Mouse (Mus musculus) thymus, adult 18-20 months (tissue): Measurements from ENCODE around the gene Cox4i1.

ENCODE experiments used
- DNase-seq, 2 experiments: peaks; one replicate each; pipeline ENCODE4 v3.0.0; 2022; ENCODE audit warnings: mixed read lengths in 2 of 2

Gene Cox4i1

GRCm38 (mm10) chr8:120697154-120697978, 29.3 kb downstream of the Cox4i1 start:
- peak; percentile 72 to 79 for DNase-seq

- no peak for DNase-seq
Measured at GRCm38 (mm10) chr8:120697979-120698272, 29.9 kb downstream of the Cox4i1 start.

- no peak for DNase-seq
Measured at GRCm38 (mm10) chr8:120698426-120698825, 30.4 kb downstream of the Cox4i1 start.

DNA sequence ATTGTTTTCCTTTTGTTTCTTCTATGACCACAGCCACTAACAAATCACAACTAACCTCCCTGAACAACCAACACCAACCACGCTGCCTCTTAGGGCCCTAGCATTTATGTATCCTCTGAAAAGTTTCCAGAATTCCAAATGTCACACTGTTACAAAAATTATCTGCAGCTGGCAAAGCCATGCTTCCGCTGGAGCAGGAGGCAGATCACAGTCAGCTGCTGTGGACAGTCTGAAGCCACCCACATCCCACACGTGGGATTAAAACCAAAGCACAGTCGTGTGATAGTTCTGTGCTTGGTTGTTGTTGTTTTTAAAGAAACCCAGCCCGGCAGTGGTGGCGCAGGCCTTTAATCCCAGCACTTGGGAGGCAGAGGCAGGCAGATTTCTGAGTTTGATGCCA, 31.1 kb downstream of the Cox4i1 start:
- no peak for DNase-seq

DNA sequence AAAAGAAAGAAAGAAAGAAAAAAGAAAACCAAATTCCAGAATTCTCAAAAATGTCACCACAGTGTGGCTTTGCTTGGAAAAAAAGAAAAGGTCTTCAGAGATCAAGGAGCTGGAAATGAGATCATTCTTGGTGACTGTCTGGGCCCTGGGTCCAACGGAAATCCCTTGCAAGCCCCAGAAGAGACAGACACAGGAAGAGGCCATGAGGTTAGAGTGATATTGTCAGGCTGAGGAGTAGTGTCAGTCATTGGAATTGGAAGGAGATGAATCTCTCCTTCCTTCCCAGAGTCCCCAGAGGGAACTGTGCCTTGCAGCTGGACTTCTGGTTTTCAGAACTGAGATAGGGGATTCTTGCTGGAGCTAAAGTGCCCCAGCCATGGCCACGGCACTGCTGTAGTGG, 31.5 kb downstream of the Cox4i1 start:
- DNase-seq: no peak

DNA sequence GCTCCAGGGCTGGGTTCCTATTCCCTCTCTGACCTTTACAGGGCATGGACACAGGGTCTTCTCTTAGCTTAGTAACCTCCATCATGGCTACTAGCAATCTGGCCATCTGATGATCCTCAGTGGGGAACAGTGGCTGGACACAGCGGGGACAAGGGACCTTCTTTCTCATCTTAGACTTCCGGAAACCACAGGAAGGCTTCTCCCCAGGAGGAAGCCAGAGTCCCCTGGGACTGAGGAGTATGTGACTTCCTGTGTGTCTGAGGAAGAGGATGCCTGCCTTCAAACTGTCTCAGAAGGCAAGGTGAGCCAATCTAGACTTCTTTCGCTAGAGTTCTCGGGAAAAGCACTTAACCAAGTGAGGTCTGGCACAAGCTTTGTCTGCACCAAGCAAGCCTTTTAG, 32.0 kb downstream of the Cox4i1 start:
- DNase-seq: no peak

- peak; percentile 75 to 86 for DNase-seq
Measured at GRCm38 (mm10) chr8:120701758-120702465, 33.9 kb downstream of the Cox4i1 start.

DNA sequence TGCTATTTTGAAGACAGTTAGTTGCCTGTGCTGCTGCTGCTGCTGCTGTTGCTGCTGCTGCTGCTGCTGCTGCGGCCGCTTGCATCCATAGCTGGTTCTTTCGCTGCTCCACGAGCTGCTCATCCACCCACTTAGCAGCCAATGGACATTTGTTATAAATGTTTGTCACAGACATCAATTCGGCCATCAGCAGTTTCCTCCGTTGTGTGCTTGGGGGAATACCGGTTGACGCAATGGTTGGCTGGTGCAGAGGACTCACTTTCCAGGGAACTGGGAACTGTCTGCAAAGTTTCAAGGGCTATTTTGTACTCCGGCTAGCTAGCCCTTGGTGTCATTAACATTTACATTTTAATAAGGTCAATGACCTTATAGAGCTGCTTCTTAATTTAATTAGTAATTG, 36.2 kb downstream of the Cox4i1 start:
- no peak for DNase-seq

- DNase-seq: no peak
Measured at GRCm38 (mm10) chr8:120705163-120705562, 37.1 kb downstream of the Cox4i1 start.

DNA sequence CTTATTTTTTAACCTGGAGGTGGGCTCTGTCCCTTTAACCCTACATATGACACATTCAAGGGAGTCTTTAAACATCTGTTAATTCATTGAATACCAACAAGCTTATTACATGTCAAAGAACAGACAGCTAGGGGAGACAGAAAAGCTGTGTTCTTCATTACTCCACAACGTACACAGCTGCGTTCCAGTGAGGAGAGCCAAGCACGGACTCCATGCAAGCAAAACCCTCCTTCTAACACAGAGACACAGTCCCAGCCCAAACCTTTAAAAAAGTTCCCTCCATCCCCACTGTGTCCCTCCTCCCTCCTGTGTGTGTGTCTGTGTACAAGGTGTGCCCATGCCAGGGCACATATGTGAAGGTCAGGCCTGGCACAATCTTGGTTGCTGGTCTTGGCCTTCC, 38.2 kb downstream of the Cox4i1 start:
- no peak for DNase-seq

DNA sequence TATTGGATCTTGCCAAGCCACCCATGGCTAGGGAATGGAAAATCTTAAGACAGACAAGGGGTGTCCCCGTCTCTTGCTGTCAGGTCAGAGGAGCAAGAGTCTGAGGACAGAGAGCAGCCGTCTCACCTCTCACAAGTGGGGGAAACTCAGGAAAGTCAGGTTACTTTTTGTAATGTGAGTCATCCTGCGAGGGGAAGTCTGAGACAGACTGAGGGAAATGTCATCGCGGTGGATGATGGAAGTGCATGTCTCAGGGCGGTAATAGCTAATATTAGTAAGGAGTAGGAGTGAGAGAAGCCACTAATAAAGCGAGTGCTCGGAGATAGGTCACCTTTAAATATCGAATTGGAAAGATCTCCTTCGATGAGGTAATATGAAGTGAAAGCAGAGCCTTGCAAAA, 41.2 kb downstream of the Cox4i1 start:
- no peak for DNase-seq

- DNase-seq: no peak
Measured at GRCm38 (mm10) chr8:120715200-120715599, 47.2 kb downstream of the Cox4i1 start.

- no peak for DNase-seq
Measured at GRCm38 (mm10) chr8:120715996-120716680, 48.1 kb downstream of the Cox4i1 start.

DNA sequence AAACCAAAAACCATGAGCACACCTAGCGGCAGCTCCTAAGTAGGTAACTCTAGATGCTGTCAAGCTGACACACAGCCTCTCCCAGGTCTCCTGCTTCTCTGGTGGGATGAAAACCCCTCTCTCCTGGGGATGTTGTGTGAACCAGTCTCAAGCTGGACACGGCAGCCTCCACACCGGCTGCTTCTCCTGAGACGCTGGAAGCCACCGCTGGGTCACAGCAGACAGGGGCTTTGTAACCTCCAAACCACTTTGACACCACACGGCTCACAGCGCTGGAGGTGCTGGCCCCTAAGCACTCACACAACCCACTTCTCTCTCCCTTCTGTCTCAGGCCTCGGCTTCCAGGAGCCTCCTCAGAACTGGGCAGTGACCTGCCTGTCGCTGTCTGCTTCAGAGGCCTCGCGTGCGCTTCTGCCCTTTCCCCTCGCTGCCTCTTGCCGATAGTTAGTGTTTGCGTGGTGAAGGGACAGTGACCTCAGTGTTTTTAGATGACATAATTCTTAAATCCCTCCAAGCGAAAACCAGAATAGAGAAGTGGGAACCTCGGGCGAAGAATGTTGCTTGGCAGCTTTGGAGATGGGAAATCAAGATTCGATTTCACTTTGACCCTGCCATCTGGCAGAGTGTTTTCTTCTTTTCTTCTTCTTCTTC, 51.7 kb downstream of the Cox4i1 start:
- no peak for DNase-seq

GRCm38 (mm10) chr8:120723025-120723424, 55.0 kb downstream of the Cox4i1 start:
- no peak for DNase-seq
